Mouse (Mus musculus) CH12.LX (cell line): ENCODE measurements at regions not wholly inside any gene's neighbourhood (a gene's known extent, or its start where the extent isn't known, plus 50 kb on each side); places are given as distances from the start of the nearest gene placed in this dataset.

Experiments
- DNase-seq: peaks from one replicate; pipeline ENCODE4 v3.0.0-alpha.2; 2013; ENCODE audit errors: extremely low read depth
- H3K27ac ChIP-seq: 2 replicates; pipeline ENCODE4 v1.5.1; 2012; ENCODE audit warnings: low read depth, mild to moderate bottlenecking, control low read depth, moderate library complexity; ENCODE audit not compliant: insufficient read depth
- H3K27me3 ChIP-seq: replicated peaks from 2 replicates; pipeline ENCODE3; 2012; ENCODE audit warnings: inconsistent platforms
- H3K36me3 ChIP-seq, 2 experiments: replicated peaks in 1 of 2; 2 replicates each; pipeline versions ENCODE3 to v1.6.1; 2012; ENCODE audit warnings: inconsistent platforms in 1 of 2, low read length in 1 of 2, mild to moderate bottlenecking in 1 of 2, mixed read lengths in 1 of 2, moderate library complexity in 1 of 2; ENCODE audit not compliant: control insufficient read depth in 1 of 2, insufficient read depth in 1 of 2
- H3K4me1 ChIP-seq, 2 experiments: 2 replicates each; pipeline ENCODE4 v1.6.1; 2012; ENCODE audit warnings: inconsistent platforms in 1 of 2, moderate library complexity in 1 of 2; ENCODE audit not compliant: insufficient read depth in 2 of 2, control insufficient read depth in 1 of 2
- H3K4me2 ChIP-seq: 2 replicates; pipeline ENCODE4 v1.6.1; 2012; ENCODE audit warnings: low read depth, mild to moderate bottlenecking, control low read depth; ENCODE audit not compliant: poor library complexity, insufficient read depth, severe bottlenecking
- H3K4me3 ChIP-seq, 3 experiments: fragments of 150-350 bp in 1 of 3; sonication (generic) in 1 of 3; replicated peaks in 1 of 3; 2 replicates each; pipeline versions ENCODE3 to v1.5.1; 2011 to 2012; ENCODE audit warnings: low read depth in 2 of 3, low read length in 2 of 3, mild to moderate bottlenecking in 2 of 3, moderate library complexity in 2 of 3, control low read depth in 1 of 3, improper control_type of control experiment in 1 of 3, inconsistent platforms in 1 of 3, mixed read lengths in 1 of 3; ENCODE audit not compliant: poor library complexity in 1 of 3
- H3K79me2 ChIP-seq: replicated peaks from 2 replicates; pipeline ENCODE4 v1.6.1; 2012; ENCODE audit warnings: mild to moderate bottlenecking, moderate library complexity; ENCODE audit not compliant: control insufficient read depth, poor library complexity, insufficient read depth, severe bottlenecking; ENCODE audit errors: extremely low read depth
- H3K9ac ChIP-seq: 2 replicates; pipeline ENCODE4 v1.6.1; 2012; ENCODE audit warnings: low read depth, mild to moderate bottlenecking, control low read depth, moderate library complexity; ENCODE audit not compliant: insufficient read depth
- H3K9me3 ChIP-seq: replicated peaks from 2 replicates; pipeline ENCODE3; 2012; ENCODE audit warnings: low read length, inconsistent platforms, mixed read lengths
- BHLHE40 ChIP-seq: IDR thresholded peaks from 2 replicates; pipeline ENCODE4 v1.6.1; 2011; ENCODE audit warnings: mild to moderate bottlenecking, low read depth, low read length, improper control_type of control experiment
- CHD1 ChIP-seq: IDR thresholded peaks from 2 replicates; pipeline ENCODE4 v1.6.1; 2012; ENCODE audit warnings: low read depth, low read length, improper control_type of control experiment, inconsistent platforms
- CHD2 ChIP-seq: IDR thresholded peaks from 2 replicates; pipeline ENCODE4 v1.6.1; 2011; ENCODE audit warnings: low read length, improper control_type of control experiment
- CTCF ChIP-seq, 2 experiments: IDR thresholded peaks in 1 of 2; conservative IDR thresholded peaks in 1 of 2; 2 replicates each; pipeline ENCODE4 v1.5.1; 2011 to 2012; ENCODE audit warnings: low read depth in 2 of 2, low read length in 2 of 2, improper control_type of control experiment in 1 of 2, inconsistent platforms in 1 of 2, mild to moderate bottlenecking in 1 of 2, moderate library complexity in 1 of 2
- E2F4 ChIP-seq: IDR thresholded peaks from 2 replicates; pipeline ENCODE4 v1.6.1; 2011; ENCODE audit warnings: low read depth, low read length, improper control_type of control experiment; ENCODE audit not compliant: insufficient replicate concordance
- ELF1 ChIP-seq: IDR thresholded peaks from 2 replicates; pipeline ENCODE4 v1.6.1; 2014; ENCODE audit warnings: low read depth, mild to moderate bottlenecking, inconsistent platforms, low read length, improper control_type of control experiment
- EP300 ChIP-seq: IDR thresholded peaks from 2 replicates; pipeline ENCODE4 v1.6.1; 2011; ENCODE audit warnings: low read length, improper control_type of control experiment
- GABPA ChIP-seq: IDR thresholded peaks from 2 replicates; pipeline ENCODE4 v1.6.1; 2012; ENCODE audit warnings: low read depth, low read length, improper control_type of control experiment, inconsistent platforms; ENCODE audit not compliant: insufficient replicate concordance
- IRF4 ChIP-seq: IDR thresholded peaks from 2 replicates; pipeline ENCODE4 v1.6.1; 2014; ENCODE audit warnings: low read depth, mild to moderate bottlenecking, inconsistent platforms, low read length, improper control_type of control experiment
- JUN ChIP-seq: IDR thresholded peaks from 2 replicates; pipeline ENCODE4 v1.6.1; 2011; ENCODE audit warnings: low read depth, mild to moderate bottlenecking, low read length, improper control_type of control experiment, moderate library complexity; ENCODE audit not compliant: insufficient read depth
- MAFK ChIP-seq: IDR thresholded peaks from 2 replicates; pipeline ENCODE4 v1.6.1; 2011; ENCODE audit warnings: low read length, improper control_type of control experiment; ENCODE audit not compliant: insufficient replicate concordance
- MAX ChIP-seq: IDR thresholded peaks from 2 replicates; pipeline ENCODE4 v1.6.1; 2011; ENCODE audit warnings: low read length, improper control_type of control experiment
- MAZ ChIP-seq: IDR thresholded peaks from 2 replicates; pipeline ENCODE4 v1.6.1; 2012; ENCODE audit warnings: low read depth, mild to moderate bottlenecking, inconsistent platforms, low read length, improper control_type of control experiment, moderate library complexity
- MEF2A ChIP-seq: IDR thresholded peaks from 2 replicates; pipeline ENCODE4 v1.6.1; 2014; ENCODE audit warnings: low read depth, mild to moderate bottlenecking, inconsistent platforms, low read length, improper control_type of control experiment, borderline replicate concordance
- MXI1 ChIP-seq: IDR thresholded peaks from 2 replicates; pipeline ENCODE4 v1.6.1; 2011; ENCODE audit warnings: mild to moderate bottlenecking, low read depth, low read length, improper control_type of control experiment
- MYC ChIP-seq: IDR thresholded peaks from 2 replicates; pipeline ENCODE4 v1.6.1; 2011; ENCODE audit warnings: low read depth, mild to moderate bottlenecking, improper control_type of control experiment, low read length
- NELFE ChIP-seq: IDR thresholded peaks from 2 replicates; pipeline ENCODE4 v1.6.1; 2011; ENCODE audit warnings: low read depth, low read length, improper control_type of control experiment
- POLR2A ChIP-seq: IDR thresholded peaks from 2 replicates; pipeline ENCODE4 v1.6.1; 2011; ENCODE audit warnings: low read depth, mild to moderate bottlenecking, improper control_type of control experiment, low read length
- RAD21 ChIP-seq: IDR thresholded peaks from 2 replicates; pipeline ENCODE4 v1.6.1; 2011; ENCODE audit warnings: low read depth, mild to moderate bottlenecking, low read length, improper control_type of control experiment, moderate library complexity
- RCOR1 ChIP-seq: conservative IDR thresholded peaks from 2 replicates; pipeline ENCODE4 v1.6.1; 2012; ENCODE audit warnings: low read depth, mild to moderate bottlenecking, inconsistent platforms, low read length, improper control_type of control experiment
- SIN3A ChIP-seq: IDR thresholded peaks from 2 replicates; pipeline ENCODE4 v1.6.1; 2012; ENCODE audit warnings: low read length, improper control_type of control experiment, inconsistent platforms
- SMC3 ChIP-seq: IDR thresholded peaks from 2 replicates; pipeline ENCODE4 v1.6.1; 2011; ENCODE audit warnings: low read depth, low read length, improper control_type of control experiment
- TCF12 ChIP-seq: IDR thresholded peaks from 2 replicates; pipeline ENCODE4 v1.6.1; 2014; ENCODE audit warnings: low read depth, mild to moderate bottlenecking, inconsistent platforms, low read length, improper control_type of control experiment
- USF1 ChIP-seq: IDR thresholded peaks from 2 replicates; pipeline ENCODE4 v1.6.1; 2014; ENCODE audit warnings: low read depth, mild to moderate bottlenecking, inconsistent platforms, low read length, improper control_type of control experiment
- ZC3H11A ChIP-seq: IDR thresholded peaks from 2 replicates; pipeline ENCODE4 v1.6.1; 2012; ENCODE audit warnings: low read depth, mild to moderate bottlenecking, inconsistent platforms, low read length, improper control_type of control experiment
- ZMIZ1 ChIP-seq: IDR thresholded peaks from 2 replicates; pipeline ENCODE4 v1.6.1; 2012; ENCODE audit warnings: low read depth, mild to moderate bottlenecking, inconsistent platforms, low read length, improper control_type of control experiment
- dilution Hi-C: fragments of 300-500 bp; cut with MboI; formaldehyde crosslinking; loops from 2 replicates; pipeline ENCODE4 v1.14.3; 2020; ENCODE audit warnings: low sequenced_read_pairs; ENCODE audit not compliant: extremely low pct_unique_long_range_greater_than_20kb, extremely low pct_ligation_motif_present
- in situ Hi-C: fragments of 300-500 bp; cut with MboI; formaldehyde crosslinking; loops from 3 replicates; pipeline ENCODE4 v1.14.3; 2019; ENCODE audit warnings: low sequenced_read_pairs, low pct_ligation_motif_present, low pct_unique_long_range_greater_than_20kb, mixed read lengths

DNA sequence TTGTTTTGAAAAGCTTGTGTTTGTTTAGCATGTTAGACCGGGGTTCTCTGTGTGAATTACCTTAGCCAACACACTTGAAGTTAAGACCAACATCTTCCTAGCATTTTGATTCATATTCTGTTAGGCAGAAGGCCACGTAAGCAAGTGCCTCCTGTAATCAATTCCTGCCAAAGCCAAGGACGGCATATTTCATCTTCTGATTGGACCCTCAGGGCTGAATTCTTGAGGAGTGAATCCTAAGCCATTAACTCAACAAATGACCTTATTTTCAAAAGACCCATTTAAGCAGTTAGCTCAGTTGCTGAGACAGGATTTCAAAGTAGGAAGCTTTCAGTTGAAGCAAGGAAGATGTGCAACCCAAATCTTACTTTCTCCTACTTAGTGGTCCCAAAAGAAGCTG lies 1099.5 kb upstream of the Gm7489 start:
- H3K27ac ChIP-seq: no peak overlapping the region
- in situ Hi-C loops: no loop called here
- dilution Hi-C loops: no loop called here
- no peaks in the 10 kb centered on the region for H3K36me3 ChIP-seq
- no peaks in the 10 kb centered on the region for H3K79me2 ChIP-seq
- TF ChIP-seq ZMIZ1 (no peak), USF1 (no peak), TCF12 (no peak), CTCF (conservative IDR thresholded peaks at IDR 0.05 in 1 of 2, IDR thresholded peaks at IDR 0.05 in 1 of 2; ENCODE audit: low read depth in 2 of 2, low read length in 2 of 2) (no peak), MXI1 (no peak), BHLHE40 (no peak), RAD21 (no peak), IRF4 (no peak), MYC (no peak), MAFK (no peak), NELFE (no peak), SIN3A (no peak), MAZ (no peak), E2F4 (no peak), CHD2 (no peak), MEF2A (no peak), POLR2A (no peak), EP300 (no peak)
- TF ChIP-seq, all 38 proteins: peak for 0
- Histone ChIP-seq H3K4me3 (no peak overlapping the region), H3K9me3 (no peaks in the 10 kb centered on the region), H3K4me2 (peak overlapping the region; percentile 42; the same call in 1 of the 2 replicates), H3K4me1 (peaks cover 10 to 22% of the 10 kb centered on the region in 2 experiments; a peak in 3 of 4 replicates), H3K9ac (no peak overlapping the region), H3K27me3 (no peaks in the 10 kb centered on the region)
- no peak for DNase-seq

DNA sequence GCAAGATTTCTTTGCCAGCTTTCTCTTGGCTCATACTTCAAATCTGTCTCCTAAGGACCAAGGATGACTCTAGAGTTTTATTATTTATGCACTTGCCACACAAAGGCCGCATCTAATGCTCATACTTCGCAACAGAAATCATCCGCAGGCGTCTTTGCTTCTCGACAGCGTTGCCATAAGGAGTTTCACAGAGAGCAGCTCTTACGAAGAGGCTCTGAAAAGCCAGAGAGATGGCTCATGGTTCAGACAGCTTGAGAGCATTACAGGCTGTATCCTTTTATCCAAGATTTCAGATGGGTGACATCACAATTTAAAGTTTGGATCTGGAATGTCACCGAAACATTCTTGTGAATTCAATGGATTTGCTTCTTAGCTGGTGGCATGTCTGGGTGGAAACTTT lies 1098.7 kb upstream of the Gm7489 start:
- DNase-seq: no peak
- Histone ChIP-seq H3K79me2 (no peaks in the 10 kb centered on the region), H3K9me3 (no peaks in the 10 kb centered on the region), H3K4me3 (no peak overlapping the region), H3K9ac (no peak overlapping the region), H3K4me2 (no peak overlapping the region), H3K4me1 (peaks cover 10 to 22% of the 10 kb centered on the region in 2 experiments; a peak in 3 of 4 replicates), H3K27ac (no peak overlapping the region), H3K36me3 (no peaks in the 10 kb centered on the region), H3K27me3 (no peaks in the 10 kb centered on the region)
- dilution Hi-C loops (no loop called here), in situ Hi-C loops (no loop called here)
- no peak for TF ChIP-seq EP300
- no peak for TF ChIP-seq JUN
- TF ChIP-seq MAFK: no peak
- TF ChIP-seq CHD1: no peak
- no peak for TF ChIP-seq MYC
- TF ChIP-seq MAX: no peak
- no peak for TF ChIP-seq ZC3H11A
- TF ChIP-seq ZMIZ1: no peak
- no peak for TF ChIP-seq RCOR1
- no peak for TF ChIP-seq GABPA
- no peak for TF ChIP-seq ELF1
- TF ChIP-seq BHLHE40: no peak
- TF ChIP-seq SMC3: no peak
- no peak for TF ChIP-seq MXI1
